Mouse (Mus musculus) telencephalon, adult 2 months (tissue): ENCODE measurements around the gene Pcnx2.

Source experiments
- DNase-seq: peaks from one replicate; pipeline ENCODE4 v3.0.0-alpha.2; 2011; ENCODE audit warnings: low read depth, low spot score

Gene Pcnx2

DNA sequence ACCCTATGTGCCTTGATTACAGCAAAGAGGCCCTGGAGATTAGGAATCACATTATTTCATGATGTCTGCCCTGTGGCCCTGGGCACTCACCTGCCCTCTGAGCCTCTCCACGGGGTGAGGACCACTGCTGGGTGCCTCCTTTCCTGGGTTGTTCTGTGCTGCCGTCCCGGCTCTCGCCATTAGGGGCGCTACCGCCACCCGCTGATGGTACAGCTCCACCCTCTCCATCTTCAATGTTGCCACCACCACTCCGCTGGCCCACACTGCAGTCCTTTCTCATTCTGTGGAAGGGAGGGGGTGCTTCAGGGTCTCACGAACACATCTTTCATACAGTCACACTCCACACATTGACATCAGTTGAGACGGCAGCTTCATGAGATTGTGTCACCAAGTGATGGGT lies 139.1 kb downstream of the Pcnx2 start:
- DNase-seq: no peak

DNA sequence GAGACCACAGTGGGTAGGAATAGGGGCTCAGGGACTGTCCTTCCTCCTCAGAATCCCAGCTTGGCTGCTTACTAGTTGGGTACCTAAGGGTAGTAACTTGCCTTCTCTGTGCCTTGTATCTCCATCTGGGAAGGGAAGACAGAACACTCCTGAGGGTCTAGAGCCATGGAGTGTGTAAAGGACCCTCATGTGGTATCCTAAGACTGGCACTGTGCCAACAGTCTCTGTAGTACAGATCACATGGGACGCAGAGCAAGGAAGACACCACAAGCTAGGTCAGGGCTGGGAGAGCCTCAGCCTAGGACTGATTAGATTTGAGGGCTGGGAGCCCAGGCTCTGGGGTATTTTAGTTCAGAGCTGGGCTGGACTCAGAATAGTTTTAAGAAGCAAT lies 141.0 kb downstream of the Pcnx2 start:
- no peak for DNase-seq

DNA sequence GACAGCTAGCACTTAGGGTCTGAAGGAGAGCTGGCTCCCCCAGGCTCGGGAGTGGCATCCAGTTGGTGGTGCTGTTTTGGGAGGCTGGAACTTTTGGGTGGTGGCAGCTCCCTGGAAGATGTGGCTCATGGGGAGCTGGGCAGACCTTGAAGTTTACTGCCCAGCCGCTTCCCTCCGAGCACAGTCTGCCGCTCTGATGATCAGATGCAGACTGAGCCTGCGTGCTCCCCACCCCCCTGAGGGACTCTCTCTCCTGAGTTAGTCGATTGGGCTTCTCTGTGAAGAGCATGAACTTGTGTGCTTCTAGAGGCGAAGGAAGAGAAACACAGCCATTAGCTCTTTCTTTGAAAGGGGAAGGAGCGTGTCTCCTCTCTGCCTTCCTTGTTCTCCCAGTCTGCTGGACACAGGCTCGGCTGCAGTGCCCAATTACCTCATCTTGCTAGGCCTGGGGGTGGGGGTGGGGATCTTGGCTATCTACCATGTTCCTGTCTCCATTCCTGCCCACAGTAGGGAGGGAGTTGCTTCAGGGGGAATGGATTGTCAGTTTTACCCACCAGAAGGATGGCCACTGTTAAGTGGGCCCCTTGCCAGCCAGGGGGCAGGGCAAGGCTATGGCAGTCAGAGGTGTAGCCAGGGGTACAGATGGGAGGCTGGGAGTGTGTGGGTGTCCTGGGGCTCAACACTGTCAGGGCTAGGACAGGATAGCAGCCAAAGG lies 141.6 kb downstream of the Pcnx2 start:
- no peak for DNase-seq

DNA sequence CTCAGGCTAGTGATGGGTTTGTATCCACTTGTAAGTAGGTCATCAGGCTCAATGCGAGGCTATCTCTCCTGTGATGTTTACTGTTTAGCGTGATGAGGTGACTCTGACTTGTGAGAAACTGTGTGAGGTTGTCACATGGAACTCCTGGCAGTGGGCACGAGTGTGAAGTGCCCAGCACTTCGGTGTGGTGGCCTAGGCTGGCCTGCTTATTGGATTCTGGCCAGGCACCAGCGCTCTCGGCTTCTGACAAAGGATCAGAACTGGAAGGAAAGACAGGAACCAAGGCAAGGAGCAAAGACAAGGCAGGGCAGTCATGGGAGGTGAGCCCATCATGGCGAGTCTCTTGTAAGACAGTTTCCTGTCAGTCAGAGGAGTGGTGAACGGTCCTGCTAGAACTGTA lies 142.2 kb downstream of the Pcnx2 start:
- DNase-seq: no peak

DNA sequence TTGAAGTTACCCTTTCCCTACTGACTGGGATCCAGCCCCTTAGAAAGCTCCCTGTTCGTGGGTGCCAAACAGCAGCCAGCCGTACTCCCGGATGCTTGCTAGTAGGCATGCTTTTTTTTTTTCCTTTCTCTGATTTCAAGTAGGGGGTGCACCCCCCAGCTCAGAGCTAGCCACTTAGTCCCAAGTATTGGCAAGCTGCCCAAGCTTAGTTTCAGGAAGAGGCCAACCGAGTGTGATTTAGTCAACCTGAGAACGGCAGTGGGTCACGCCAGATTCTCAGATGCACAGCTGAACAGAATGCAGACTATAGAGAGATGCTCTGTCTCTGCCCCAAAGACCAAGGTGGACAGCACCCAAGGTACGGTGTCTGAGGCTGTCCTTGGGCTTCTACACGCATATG lies 147.3 kb downstream of the Pcnx2 start:
- no peak for DNase-seq

DNA sequence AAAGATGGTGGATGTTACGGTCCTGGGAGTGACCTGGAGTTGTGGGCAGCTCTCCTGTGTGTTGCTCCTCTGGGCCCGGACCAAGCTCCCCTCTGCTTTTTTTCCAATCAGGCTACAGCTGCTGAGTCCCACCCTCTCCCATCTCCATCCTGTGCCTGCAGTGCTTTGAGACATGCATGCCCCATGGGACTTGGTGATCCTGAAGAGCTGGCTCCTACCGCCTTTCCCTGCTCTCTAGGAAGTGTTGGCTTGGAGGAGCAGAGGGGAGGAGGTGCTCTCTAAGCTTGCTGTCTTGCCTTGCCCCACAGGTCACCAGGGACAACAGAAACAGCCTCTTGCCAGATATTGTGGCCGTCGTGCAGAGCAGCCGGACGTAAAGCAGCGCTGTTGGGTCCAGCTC lies 150.7 kb downstream of the Pcnx2 start:
- no peak for DNase-seq

DNA sequence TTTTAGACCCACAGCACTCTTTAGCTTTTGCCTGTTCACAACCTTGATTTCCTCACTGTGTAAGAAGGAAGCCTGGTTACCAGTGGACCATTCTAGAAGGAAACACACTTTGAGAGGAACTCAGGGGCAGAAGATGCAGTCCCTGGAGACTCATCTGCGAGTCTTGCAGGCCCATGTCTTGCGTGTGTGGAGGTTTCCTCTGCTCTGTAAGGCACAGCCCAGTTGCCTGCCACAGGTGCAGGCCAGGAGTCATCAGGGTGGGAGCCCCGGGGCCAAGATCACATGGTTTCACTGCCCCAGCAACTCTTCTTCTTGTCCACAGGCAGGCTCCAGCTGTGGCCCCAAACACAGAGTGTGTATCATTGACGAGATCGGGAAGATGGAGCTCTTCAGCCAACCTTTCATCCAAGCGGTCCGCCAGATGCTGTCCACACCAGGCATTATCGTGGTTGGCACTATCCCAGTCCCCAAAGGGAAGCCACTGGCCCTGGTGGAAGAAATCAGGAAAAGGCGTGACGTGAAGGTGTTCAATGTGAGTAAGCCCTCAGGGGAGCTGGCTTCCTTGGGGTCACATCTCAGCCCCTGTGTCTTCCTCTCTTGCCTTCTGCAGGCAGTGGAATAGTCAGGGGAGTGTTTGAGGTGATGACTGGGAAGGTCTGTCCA lies 153.1 kb downstream of the Pcnx2 start:
- no peak for DNase-seq

DNA sequence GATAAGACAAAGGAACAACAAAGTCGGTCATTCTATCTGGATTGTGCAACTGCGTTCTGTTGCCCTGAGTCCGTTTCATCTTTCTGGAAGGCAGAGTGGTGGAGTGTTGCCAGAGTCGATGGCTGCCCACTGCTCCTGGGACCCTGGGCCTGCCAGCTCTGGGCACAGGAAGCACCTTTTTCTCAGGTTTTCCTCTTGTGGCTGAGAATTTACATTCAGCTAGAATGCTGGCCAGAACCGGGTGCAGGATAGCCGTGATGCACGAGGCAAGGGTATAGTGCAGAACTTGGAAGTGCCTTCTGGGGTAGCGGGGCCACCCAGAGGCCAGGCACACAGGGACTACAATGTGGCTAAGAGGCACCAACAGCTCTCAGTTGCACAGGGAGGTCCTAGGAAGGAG lies 155.7 kb downstream of the Pcnx2 start:
- no peak for DNase-seq

DNA sequence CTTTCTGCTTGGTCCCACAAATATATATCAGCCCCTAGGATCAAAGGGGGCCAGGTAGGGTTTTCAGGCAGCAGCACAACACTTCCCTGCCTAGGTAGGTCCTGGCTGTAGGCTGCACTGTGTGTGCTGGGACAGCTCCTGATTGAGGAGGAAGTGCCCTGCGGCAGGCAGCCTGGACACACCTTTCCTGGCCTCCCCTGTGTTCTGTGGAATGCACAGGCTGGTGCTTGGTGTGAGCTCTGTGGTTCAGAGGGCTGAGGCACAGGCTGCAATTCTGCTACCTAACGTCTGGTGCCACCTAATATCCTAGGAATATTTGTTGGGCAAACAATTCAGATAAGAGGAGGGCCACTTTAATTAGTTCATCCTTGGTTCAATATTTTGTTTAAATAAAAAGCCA lies 156.3 kb downstream of the Pcnx2 start:
- no peak for DNase-seq

DNA sequence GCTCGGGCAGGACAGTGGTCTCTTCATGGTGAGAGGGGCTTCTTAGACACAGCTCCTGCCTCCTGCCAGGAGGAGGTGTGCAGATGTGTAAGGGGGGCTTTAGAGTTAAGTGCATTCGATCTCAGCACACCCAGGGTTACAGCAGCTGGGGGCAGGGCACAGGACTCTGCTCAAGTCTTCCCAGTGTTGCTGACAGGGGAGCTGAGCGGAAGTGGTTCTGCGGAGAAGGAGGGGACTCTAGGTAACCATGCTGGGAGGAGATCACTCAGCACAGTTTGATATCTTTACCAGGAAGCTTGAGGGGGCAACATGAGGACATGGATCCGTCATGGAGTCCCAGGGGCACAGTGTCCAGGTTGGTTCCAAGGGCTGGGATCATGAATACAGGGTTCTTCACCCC lies 156.7 kb downstream of the Pcnx2 start:
- DNase-seq: no peak

DNA sequence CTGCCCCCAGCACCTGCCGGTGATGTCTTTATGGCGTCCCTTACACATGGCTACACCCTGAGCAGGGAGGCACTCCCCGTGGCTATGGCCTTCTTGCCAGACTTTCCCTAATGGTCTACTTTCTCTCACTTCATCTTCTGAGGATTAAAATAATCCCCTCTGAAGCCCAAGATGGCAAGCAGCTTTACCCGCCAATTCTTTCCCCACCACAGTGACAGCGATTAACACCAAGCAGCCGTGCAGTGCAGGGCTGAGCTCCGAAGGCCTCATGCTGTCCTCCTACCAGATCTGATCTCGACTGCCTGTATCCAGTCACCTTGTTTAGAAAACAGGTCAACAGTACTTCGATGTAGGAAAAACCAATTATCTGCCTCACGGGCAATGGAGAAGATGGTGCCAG lies 157.5 kb downstream of the Pcnx2 start:
- no peak for DNase-seq

DNA sequence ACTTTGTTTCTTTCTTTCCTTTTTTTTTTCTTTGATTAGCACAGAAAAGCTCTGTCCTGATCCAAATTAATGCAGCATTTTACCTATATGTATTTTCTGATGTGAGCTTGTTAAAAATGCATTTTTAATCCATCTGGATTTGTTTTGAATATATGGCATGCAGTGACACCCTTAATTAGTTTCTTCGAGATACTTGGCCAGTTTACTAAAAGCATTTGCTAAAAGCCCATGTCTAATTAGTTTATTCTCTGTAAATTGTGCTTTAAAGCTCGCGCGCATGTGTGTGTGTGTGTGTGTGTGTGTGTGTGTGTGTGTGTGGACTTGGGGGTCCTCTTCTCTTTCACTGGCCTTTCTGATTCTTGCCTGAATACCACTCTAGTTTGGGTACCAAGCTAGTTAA lies 159.2 kb downstream of the Pcnx2 start:
- no peak for DNase-seq

DNA sequence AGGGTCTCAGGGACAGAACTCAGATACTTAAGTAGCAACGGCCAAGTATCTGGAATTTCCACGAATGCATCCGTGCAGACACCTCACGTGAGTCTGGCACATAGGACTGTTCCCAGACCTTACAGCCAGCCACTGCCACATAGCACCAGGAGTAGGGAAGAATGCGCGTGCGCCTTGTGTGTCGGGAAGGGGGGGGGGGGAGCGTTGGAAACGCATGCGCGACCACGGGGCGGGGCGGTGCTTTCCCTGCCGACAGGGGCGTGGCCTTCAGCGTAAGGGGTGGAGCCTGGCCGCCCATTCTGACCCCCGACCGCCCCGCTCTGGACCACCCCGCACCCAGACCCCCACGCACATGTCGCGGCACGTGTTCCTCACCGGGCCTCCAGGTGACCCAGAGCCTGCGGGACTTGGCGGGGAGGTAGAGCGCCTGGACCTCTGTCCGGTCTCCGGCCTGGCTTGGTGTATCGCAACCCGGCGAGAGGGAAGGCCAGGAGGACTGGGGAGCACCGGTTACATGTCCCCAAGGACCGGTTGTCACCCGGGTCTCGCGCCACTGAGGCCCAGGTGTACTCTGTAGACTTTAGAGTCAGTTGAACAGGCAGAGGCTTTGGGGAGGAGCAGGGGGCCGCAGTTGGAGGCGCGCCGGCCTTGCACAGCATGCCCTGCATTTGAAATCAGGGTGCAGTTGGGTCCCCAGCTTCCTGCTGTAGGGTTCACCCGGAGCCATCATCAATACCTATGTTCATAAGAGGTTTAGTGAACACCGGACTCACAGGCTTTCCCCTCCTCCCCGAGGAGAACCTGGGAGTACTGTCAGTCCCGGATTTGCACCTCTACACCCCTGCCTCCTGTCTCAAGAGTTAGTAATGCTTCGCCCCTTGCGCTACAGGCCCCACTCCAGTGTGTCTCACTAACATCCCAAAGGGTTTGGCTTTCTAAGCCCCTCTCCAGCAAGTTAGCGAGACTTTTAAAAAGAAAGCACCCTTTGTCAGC lies 163.9 kb downstream of the Pcnx2 start:
- DNase-seq: peak; percentile 61

DNA sequence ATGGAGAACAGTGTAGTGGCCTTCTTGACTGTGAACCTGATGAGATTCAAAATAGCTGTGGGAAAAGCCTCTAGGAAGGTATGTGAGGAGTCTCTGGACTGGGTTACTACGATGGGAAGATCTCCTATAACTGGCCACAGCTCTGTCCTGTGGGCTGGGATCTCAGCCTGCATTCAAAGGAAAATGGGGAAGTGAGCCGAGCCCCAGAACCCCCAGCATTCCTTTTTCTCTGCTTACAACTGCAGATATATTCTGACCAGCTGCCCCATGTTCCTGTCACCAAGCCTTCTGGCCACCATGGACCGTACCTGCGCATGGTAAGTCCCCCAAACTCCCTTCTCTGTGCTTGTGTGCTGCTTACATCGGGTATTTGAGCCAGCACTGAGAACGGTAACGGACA lies 168.4 kb downstream of the Pcnx2 start, which contains the start of gene Ntpcr:
TSS of gene Ntpcr (plus strand) at position 218 of the 400 bp plus-strand sequence.
- DNase-seq: no peak

DNA sequence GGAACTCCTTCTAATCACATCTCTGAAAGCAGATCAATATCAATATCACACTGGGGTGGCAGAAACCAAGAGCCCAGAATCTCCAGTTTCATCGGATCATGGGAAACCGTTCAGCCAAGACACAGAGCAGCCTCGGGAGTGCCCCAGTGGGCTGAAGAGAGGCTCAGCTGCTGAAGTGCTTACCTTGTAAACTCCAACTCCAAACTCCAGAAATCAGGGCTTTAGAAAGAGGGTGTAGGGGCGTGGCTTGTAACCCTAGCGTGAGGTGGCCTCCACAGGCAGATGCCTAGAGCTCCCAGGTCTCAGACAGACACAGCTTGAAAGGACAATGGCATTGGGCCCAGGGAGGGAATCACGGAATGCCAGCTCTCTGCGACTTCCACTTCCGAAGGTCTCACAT lies 170.3 kb downstream of the Pcnx2 start:
- no peak for DNase-seq

DNA sequence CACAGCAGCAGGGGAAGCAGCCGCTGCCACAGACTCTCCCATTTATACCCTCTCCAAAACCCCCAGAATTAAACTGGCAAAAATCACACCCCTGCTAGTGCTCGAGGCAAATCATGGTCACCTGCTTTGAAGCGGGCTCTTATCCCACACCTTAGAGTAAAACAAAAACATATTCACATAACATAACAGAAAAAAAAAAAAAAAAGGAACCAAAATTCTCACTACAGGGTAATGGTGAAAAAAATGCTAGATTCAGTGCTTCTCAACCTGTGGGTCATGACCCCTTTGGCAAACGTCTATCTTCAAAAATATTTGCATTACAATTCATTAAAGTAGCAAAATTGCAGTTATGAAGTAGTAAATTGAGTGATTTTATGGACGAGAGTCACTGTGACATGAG lies 171.1 kb downstream of the Pcnx2 start:
- DNase-seq: no peak

DNA sequence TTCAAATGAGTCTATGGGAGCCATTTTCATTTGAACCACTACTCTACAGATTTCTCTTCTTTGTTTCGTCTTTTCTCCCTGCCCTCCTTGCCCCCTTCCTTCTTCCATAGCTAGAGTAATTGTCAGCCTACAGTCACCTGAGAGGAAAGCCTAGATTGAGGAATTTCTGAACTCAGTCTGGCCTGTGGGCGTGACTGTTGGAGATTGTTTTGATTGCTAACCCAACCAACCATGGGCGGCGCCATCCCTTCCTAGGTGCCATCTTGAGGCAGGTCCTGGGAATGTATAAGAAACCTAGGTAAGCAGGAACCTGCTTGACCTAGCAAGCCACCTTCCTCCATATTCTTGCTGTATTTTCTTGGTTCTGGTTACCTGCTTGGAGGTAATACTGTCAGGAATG lies 172.0 kb downstream of the Pcnx2 start:
- no peak for DNase-seq

DNA sequence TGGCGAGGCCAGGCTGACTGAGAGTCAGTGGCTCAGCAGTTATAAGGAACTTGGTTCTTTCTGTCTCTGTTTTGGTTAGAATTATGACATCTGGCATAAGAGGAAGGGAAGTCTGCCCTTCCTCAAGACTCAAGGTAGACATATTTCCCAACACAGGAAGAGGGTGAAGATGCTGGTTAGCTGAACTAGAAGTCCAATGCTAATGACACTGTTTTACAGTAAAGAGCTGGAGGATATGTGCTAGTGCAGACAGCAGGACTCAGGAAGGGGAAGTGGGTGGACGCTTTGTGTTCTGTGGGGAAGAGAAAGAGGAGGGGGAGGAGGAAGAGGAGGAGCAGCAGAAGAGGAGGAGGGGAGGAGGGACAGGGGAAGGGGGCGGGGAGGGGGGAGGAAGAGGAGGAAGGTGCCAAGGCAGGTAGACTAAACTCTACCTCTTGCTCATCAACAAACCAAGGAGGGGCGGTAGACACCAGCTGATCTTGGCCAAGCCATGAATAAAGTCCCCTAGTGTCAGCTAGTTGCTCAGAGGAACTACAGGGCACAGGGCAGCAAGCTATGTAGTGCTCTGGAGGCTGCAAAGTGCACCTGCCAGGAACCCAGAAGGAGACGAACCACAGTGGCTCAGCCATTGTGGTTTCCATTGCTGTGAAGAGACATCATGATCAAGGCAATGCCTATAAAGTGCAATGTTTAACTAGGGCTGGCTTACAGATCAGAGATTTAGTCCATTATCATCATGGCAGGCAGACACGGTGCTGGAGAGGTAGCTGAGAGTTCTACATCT lies 172.9 kb downstream of the Pcnx2 start:
- DNase-seq: peak; percentile 27

DNA sequence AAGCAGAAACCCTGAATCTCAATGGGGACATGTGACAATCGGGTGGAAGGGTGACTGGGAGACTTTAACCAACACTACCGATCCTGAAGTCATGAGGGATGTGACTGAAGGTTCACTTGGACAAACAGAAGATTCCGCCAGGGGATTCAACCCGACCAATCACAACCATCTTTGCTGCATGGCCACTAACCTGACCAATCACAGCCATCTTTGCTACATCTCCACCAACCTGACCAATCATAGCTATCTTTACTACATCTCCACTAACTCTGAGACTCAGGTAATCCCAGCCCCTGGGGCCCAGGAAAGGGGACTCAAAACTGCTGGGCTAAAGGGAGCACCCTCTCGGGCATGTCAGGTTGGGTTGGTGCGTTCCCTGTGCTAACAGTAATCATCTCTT lies 174.7 kb downstream of the Pcnx2 start:
- no peak for DNase-seq

DNA sequence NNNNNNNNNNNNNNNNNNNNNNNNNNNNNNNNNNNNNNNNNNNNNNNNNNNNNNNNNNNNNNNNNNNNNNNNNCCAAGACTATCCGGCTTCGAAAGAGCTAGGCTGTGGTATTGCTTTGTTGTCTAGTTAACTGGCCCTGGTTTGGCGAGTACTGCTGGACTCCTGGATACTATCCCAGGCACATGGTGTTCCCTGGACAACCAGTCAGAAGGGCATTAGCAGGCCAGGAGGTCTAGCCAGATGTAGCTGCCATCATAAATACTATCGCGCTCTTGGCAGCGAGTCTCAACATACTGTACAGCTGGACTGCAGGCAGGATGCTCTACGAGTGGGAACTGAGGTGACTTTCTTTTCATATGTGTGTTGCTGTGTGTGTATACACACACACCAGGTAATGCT lies 175.4 kb downstream of the Pcnx2 start:
- DNase-seq: no peak

DNA sequence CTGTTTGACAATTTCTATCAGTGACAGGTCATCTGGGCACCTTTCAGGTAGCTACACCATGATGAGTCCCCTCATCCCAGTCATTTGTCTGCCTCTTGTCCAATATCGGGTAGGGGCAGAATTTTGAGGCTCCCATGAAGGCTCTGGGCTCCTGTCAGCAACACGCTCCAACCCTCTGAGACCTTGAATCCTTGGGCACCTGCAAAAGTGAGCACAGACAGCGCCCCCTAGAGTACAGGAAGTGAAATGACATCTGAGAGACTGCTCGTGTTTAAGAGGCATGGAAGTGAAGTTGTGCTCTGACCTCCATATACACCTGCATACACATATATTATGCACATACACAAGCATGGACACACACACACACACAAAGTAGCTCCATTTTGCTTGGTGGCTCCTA lies 179.2 kb downstream of the Pcnx2 start:
- DNase-seq: no peak

DNA sequence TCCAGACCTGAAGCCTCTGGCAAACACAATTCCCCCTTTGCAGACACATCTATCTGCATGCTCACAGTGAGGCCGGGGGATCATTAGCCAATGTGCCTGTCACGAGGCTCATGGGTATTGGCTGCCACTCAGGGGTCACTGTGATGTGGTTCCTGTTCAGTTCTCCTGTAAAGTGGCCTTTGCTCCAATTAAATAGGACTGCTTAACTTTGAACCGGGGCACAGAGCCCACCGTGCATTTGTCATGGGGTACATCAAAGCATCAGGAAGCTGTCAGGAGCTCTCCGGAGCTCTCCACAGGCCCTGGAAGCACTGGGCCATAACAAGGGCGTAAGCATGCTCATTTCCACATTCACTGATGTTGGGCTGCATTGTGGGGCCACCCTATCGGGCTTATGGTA lies 181.5 kb downstream of the Pcnx2 start:
- DNase-seq: no peak
